Mouse (Mus musculus): Measurements from ENCODE around the gene Stom. TPM values are rescaled to one million over a fixed set of nuclear protein-coding genes. Genes with fewer than 3 reads are reported as not detected.

Stom gene
- total RNA-seq, 2 experiments from 2014 or later = 6.5 to 7.5 TPM

- intact Hi-C loops (cut with DNase I) = no loop called here
- no peak for DNase-seq (ENCODE audit: extremely low spot score in 1 of 2, low spot score in 2 of 2)
Observed at GRCm38 (mm10) chr2:35325930-35326329, 10.8 kb downstream of the Stom start.

- peak in 1 of 2 experiments; percentile 67 for DNase-seq (ENCODE audit: extremely low spot score in 1 of 2, low spot score in 2 of 2)
- intact Hi-C loops (cut with DNase I) = no loop called here
Observed at GRCm38 (mm10) chr2:35322404-35323164, 14.2 kb downstream of the Stom start.

- DNase-seq (ENCODE audit: extremely low spot score in 1 of 2, low spot score in 2 of 2) = no peak
- intact Hi-C loops (cut with DNase I) = no loop called here
Observed at GRCm38 (mm10) chr2:35320399-35320798, 16.4 kb downstream of the Stom start.

- DNase-seq (ENCODE audit: extremely low spot score in 1 of 2, low spot score in 2 of 2) = no peak
- intact Hi-C loops (cut with DNase I) = no loop called here
Observed at GRCm38 (mm10) chr2:35318405-35318804, 18.4 kb downstream of the Stom start.

GRCm38 (mm10) chr2:35317604-35318003 is 19.2 kb downstream of the Stom start:
- intact Hi-C loops (cut with DNase I) = no loop called here
- no peak for DNase-seq (ENCODE audit: extremely low spot score in 1 of 2, low spot score in 2 of 2)

- intact Hi-C loops (cut with DNase I) = no loop called here
Observed at GRCm38 (mm10) chr2:35314300-35314699, 22.5 kb downstream of the Stom start.

GRCm38 (mm10) chr2:35309906-35310493 is 26.8 kb downstream of the Stom start:
- intact Hi-C loops (cut with DNase I) = no loop called here
- DNase-seq (ENCODE audit: extremely low spot score in 1 of 2, low spot score in 2 of 2) = no peak

More at GRCm38 (mm10) chr2:35314300-35314699, 22.5 kb downstream of the Stom start:
- DNase-seq (ENCODE audit: extremely low spot score in 1 of 2, low spot score in 2 of 2) = no peak

- intact Hi-C loops (cut with DNase I) = no loop called here
- DNase-seq (ENCODE audit: extremely low spot score in 1 of 2, low spot score in 2 of 2) = no peak
Observed at GRCm38 (mm10) chr2:35308166-35308565, 28.6 kb downstream of the Stom start.

- intact Hi-C loops (cut with DNase I) = no loop called here
- DNase-seq (ENCODE audit: extremely low spot score in 1 of 2, low spot score in 2 of 2) = no peak
Observed at GRCm38 (mm10) chr2:35302049-35302885, 34.5 kb downstream of the Stom start.

GRCm38 (mm10) chr2:35299437-35299836 is 37.3 kb downstream of the Stom start:
- DNase-seq (ENCODE audit: extremely low spot score in 1 of 2, low spot score in 2 of 2) = no peak
- intact Hi-C loops (cut with DNase I) = loop anchor here (2.0 kb wide), 2 partner anchors 49 to 97 kb away; partner anchors contain the start of gene 4930402F06Rik

- intact Hi-C loops (cut with DNase I) = loop anchor here (2.0 kb wide), 2 partner anchors 51 to 99 kb away; partner anchors contain the start of gene 4930402F06Rik
- peak; percentile 72 to 77 for DNase-seq (ENCODE audit: extremely low spot score in 1 of 2, low spot score in 2 of 2)
Observed at GRCm38 (mm10) chr2:35297703-35298332, 39.0 kb downstream of the Stom start.

GRCm38 (mm10) chr2:35293291-35293690 is 43.5 kb downstream of the Stom start:
- intact Hi-C loops (cut with DNase I) = no loop called here
- DNase-seq (ENCODE audit: extremely low spot score in 1 of 2, low spot score in 2 of 2) = no peak

- no peak for DNase-seq (ENCODE audit: extremely low spot score in 1 of 2, low spot score in 2 of 2)
Observed at GRCm38 (mm10) chr2:35292700-35293099, 44.1 kb downstream of the Stom start.

GRCm38 (mm10) chr2:35291856-35292255 is 44.9 kb downstream of the Stom start:
- peak in 1 of 2 experiments; percentile 41 for DNase-seq (ENCODE audit: extremely low spot score in 1 of 2, low spot score in 2 of 2)
- intact Hi-C loops (cut with DNase I) = no loop called here

More at GRCm38 (mm10) chr2:35292700-35293099, 44.1 kb downstream of the Stom start:
- intact Hi-C loops (cut with DNase I) = no loop called here

GRCm38 (mm10) chr2:35288758-35289635 is 47.8 kb downstream of the Stom start:
- DNase-seq (ENCODE audit: extremely low spot score in 1 of 2, low spot score in 2 of 2) = peak; percentile 56 to 75
- intact Hi-C loops (cut with DNase I) = no loop called here

GRCm38 (mm10) chr2:35287017-35287620 is 49.7 kb downstream of the Stom start:
- DNase-seq (ENCODE audit: extremely low spot score in 1 of 2, low spot score in 2 of 2) = no peak
- intact Hi-C loops (cut with DNase I) = no loop called here

GRCm38 (mm10) chr2:35285209-35285608 is 51.6 kb downstream of the Stom start:
- intact Hi-C loops (cut with DNase I) = no loop called here
- DNase-seq (ENCODE audit: extremely low spot score in 1 of 2, low spot score in 2 of 2) = no peak

- intact Hi-C loops (cut with DNase I) = no loop called here
- DNase-seq (ENCODE audit: extremely low spot score in 1 of 2, low spot score in 2 of 2) = no peak
Observed at GRCm38 (mm10) chr2:35283997-35284396, 52.8 kb downstream of the Stom start.

Data from left cerebral cortex, postnatal 10 days (tissue).